Mouse (Mus musculus) heart, embryonic 12.5 days (tissue): ENCODE results near the gene Mrpl11. TPM values are rescaled to one million over a fixed set of nuclear protein-coding genes. Genes with fewer than 3 reads are reported as not detected.
"Not testable (repeated sequence)": the region's sequence is repeated elsewhere in the genome, so short reads cannot be mapped to it uniquely, and the experiment has no call there.

ENCODE experiments used
- ATAC-seq: fragments of 200-750 bp; cut with Nextera tagmentation; 2 replicates; pipeline ENCODE4 v1.8.0; 2017; ENCODE audit warnings: moderate TSS enrichment, moderate library complexity; ENCODE audit not compliant: insufficient number of reproducible peaks, low FRiP score
- H3K27ac ChIP-seq: fragments of 300-500 bp; sonication (generic); 2 replicates; pipeline ENCODE4 v1.5.1; 2016; ENCODE audit warnings: mild to moderate bottlenecking, moderate library complexity; ENCODE audit not compliant: poor library complexity, severe bottlenecking
- H3K27me3 ChIP-seq: fragments of 300-500 bp; sonication (generic); replicated peaks from 2 replicates; pipeline ENCODE4 v1.6.1; 2016; ENCODE audit warnings: mild to moderate bottlenecking, moderate library complexity
- H3K36me3 ChIP-seq: fragments of 300-500 bp; sonication (generic); 2 replicates; pipeline ENCODE4 v1.6.1; 2016; ENCODE audit warnings: mild to moderate bottlenecking, moderate library complexity
- H3K4me1 ChIP-seq: fragments of 300-500 bp; sonication (generic); replicated peaks from 2 replicates; pipeline ENCODE4 v1.6.1; 2016; ENCODE audit warnings: mild to moderate bottlenecking
- H3K4me2 ChIP-seq: fragments of 300-500 bp; sonication (generic); 2 replicates; pipeline ENCODE4 v1.6.1; 2016; ENCODE audit warnings: mild to moderate bottlenecking, moderate library complexity
- H3K4me3 ChIP-seq: fragments of 300-500 bp; sonication (generic); 2 replicates; pipeline ENCODE4 v1.5.1; 2016; ENCODE audit warnings: mild to moderate bottlenecking
- H3K9ac ChIP-seq: fragments of 300-500 bp; sonication (generic); 2 replicates; pipeline ENCODE4 v1.6.1; 2016; ENCODE audit warnings: mild to moderate bottlenecking, moderate library complexity
- H3K9me3 ChIP-seq: fragments of 300-500 bp; sonication (generic); replicated peaks from 2 replicates; pipeline ENCODE4 v1.6.1; 2016; ENCODE audit warnings: mild to moderate bottlenecking, moderate library complexity
- WGBS: fragments of 180-500 bp; shearing (Covaris S2); methylation state at CpG from one replicate; pipeline ENCODE4 v1.1.7; 2016; 5-methylcytosine and 5-hydroxymethylcytosine counted together
- polyA plus RNA-seq: library from polyadenylated mRNA; unstranded; fragments of >200 nt; fragmentation: Nextera tagmentation; extraction: Ambion mirVana; gene quantifications from 2 replicates; pipeline ENCODE4 v1.2.1, GENCODE M21; 2016

Gene Mrpl11
- polyA plus RNA-seq, 1 experiment from 2014 or later = 104 TPM

- peak overlapping the region; percentile 49 for H3K4me2 ChIP-seq
- H3K4me3 ChIP-seq = peak overlapping the region; percentile 6; the same call in 1 of the 2 replicates
- 1% methylated on average over 9 of the region's 9 CpGs for WGBS
- peak overlapping the region; percentile 55; the same call in 1 of the 2 replicates for H3K9ac ChIP-seq
- H3K27me3 ChIP-seq = peaks cover 25% of the 10 kb centered on the region
- no peaks in the 10 kb centered on the region for H3K36me3 ChIP-seq
- ATAC-seq = peak; percentile 75
- peaks cover 46% of the 10 kb centered on the region for H3K4me1 ChIP-seq
- no peaks in the 10 kb centered on the region for H3K9me3 ChIP-seq
- H3K27ac ChIP-seq = peak overlapping the region; percentile 78
Measured at GRCm38 (mm10) chr19:4992904-4993303, 31.0 kb downstream of the Mrpl11 start.

GRCm38 (mm10) chr19:4994043-4994442 is 32.1 kb downstream of the Mrpl11 start:
- Histone ChIP-seq H3K36me3 (no peaks in the 10 kb centered on the region), H3K27me3 (peaks cover 25% of the 10 kb centered on the region), H3K9ac (no peak overlapping the region), H3K4me3 (no peak overlapping the region), H3K4me2 (no peak overlapping the region), H3K27ac (0 out of 2 replicates have a peak overlapping the region, but pooled peaks have one; percentile 76), H3K9me3 (no peaks in the 10 kb centered on the region), H3K4me1 (peaks cover 48% of the 10 kb centered on the region)
- WGBS = 59% methylated on average over 5 of the region's 5 CpGs
- ATAC-seq = no peak

- Histone ChIP-seq H3K36me3 (no peaks in the 10 kb centered on the region), H3K27me3 (no peaks in the 10 kb centered on the region; the same call in 1 of the 2 replicates), H3K9ac (no peak overlapping the region), H3K4me2 (peak overlapping the region; percentile 31), H3K4me3 (no peak overlapping the region), H3K27ac (no peak overlapping the region), H3K9me3 (no peaks in the 10 kb centered on the region), H3K4me1 (peaks cover 23% of the 10 kb centered on the region)
- 58% methylated on average over 6 of the region's 6 CpGs for WGBS
- ATAC-seq = no peak
Measured at GRCm38 (mm10) chr19:4999445-5000140, 37.6 kb downstream of the Mrpl11 start.

GRCm38 (mm10) chr19:5001666-5002406 is 39.9 kb downstream of the Mrpl11 start:
- H3K4me1 ChIP-seq = peaks cover 20% of the 10 kb centered on the region
- H3K9me3 ChIP-seq = peaks cover 7% of the 10 kb centered on the region; the same call in 1 of the 2 replicates
- peak overlapping the region; percentile 64 for H3K4me2 ChIP-seq
- H3K27me3 ChIP-seq = no peaks in the 10 kb centered on the region; the same call in 1 of the 2 replicates
- H3K4me3 ChIP-seq = peak overlapping the region; percentile 33
- peak overlapping the region; percentile 61 for H3K27ac ChIP-seq
- H3K36me3 ChIP-seq = no peaks in the 10 kb centered on the region
- WGBS = 1% methylated on average over 39 of the region's 39 CpGs
- ATAC-seq = peak; percentile 78
- peak overlapping the region; percentile 49 for H3K9ac ChIP-seq

- ATAC-seq, H3K36me3 ChIP-seq, H3K27ac ChIP-seq, H3K27me3 ChIP-seq, H3K4me3 ChIP-seq, H3K9ac ChIP-seq, H3K4me2 ChIP-seq: not testable (repeated sequence)
- H3K4me1 ChIP-seq = peaks cover 20% of the 10 kb centered on the region
- 56% methylated on average over 2 of the region's 2 CpGs for WGBS
- peaks cover 15% of the 10 kb centered on the region; the same call in 1 of the 2 replicates for H3K9me3 ChIP-seq
Measured at GRCm38 (mm10) chr19:5003644-5004043, 41.7 kb downstream of the Mrpl11 start.

- H3K36me3 ChIP-seq = no peaks in the 10 kb centered on the region
- H3K4me2 ChIP-seq = no peak overlapping the region
- peaks cover 15% of the 10 kb centered on the region; the same call in 1 of the 2 replicates for H3K9me3 ChIP-seq
- H3K27ac ChIP-seq = no peak overlapping the region
- H3K4me3 ChIP-seq = no peak overlapping the region
- no peak overlapping the region for H3K9ac ChIP-seq
- no peaks in the 10 kb centered on the region for H3K27me3 ChIP-seq
- peaks cover 12% of the 10 kb centered on the region; the same call in 1 of the 2 replicates for H3K4me1 ChIP-seq
- ATAC-seq = no peak
- 60% methylated on average over 4 of the region's 4 CpGs for WGBS
Measured at GRCm38 (mm10) chr19:5004925-5005324, 43.0 kb downstream of the Mrpl11 start.

- Histone ChIP-seq H3K9me3 (no peaks in the 10 kb centered on the region; the same call in 1 of the 2 replicates), H3K36me3 (no peaks in the 10 kb centered on the region), H3K9ac (no peak overlapping the region), H3K27ac (peak overlapping the region; percentile 4), H3K4me3 (no peak overlapping the region), H3K27me3 (no peaks in the 10 kb centered on the region), H3K4me1 (peaks cover 16% of the 10 kb centered on the region), H3K4me2 (no peak overlapping the region)
- ATAC-seq = no peak
- 45% methylated on average over 8 of the region's 8 CpGs for WGBS
Measured at GRCm38 (mm10) chr19:5013138-5013537, 51.2 kb downstream of the Mrpl11 start.

- WGBS = 19% methylated on average over 8 of the region's 8 CpGs
- ATAC-seq = no peak
- H3K4me3 ChIP-seq = no peak overlapping the region
- H3K4me2 ChIP-seq = no peak overlapping the region
- no peaks in the 10 kb centered on the region for H3K9me3 ChIP-seq
- peaks cover 18% of the 10 kb centered on the region for H3K4me1 ChIP-seq
- H3K36me3 ChIP-seq = no peaks in the 10 kb centered on the region
- no peak overlapping the region for H3K27ac ChIP-seq
- no peak overlapping the region for H3K9ac ChIP-seq
- no peaks in the 10 kb centered on the region for H3K27me3 ChIP-seq
Measured at GRCm38 (mm10) chr19:5014961-5015398, 53.0 kb downstream of the Mrpl11 start.

GRCm38 (mm10) chr19:5016221-5016742 is 54.3 kb downstream of the Mrpl11 start:
- ATAC-seq = peak; percentile 81
- H3K4me1 ChIP-seq = peaks cover 18% of the 10 kb centered on the region
- peak overlapping the region; percentile 46 for H3K4me2 ChIP-seq
- no peaks in the 10 kb centered on the region for H3K9me3 ChIP-seq
- no peaks in the 10 kb centered on the region for H3K27me3 ChIP-seq
- peak overlapping the region; percentile 91 for H3K27ac ChIP-seq
- no peaks in the 10 kb centered on the region for H3K36me3 ChIP-seq
- no peak overlapping the region for H3K4me3 ChIP-seq
- 26% methylated on average over 10 of the region's 10 CpGs for WGBS
- H3K9ac ChIP-seq = no peak overlapping the region
